Mouse (Mus musculus) CD4-positive, CD25-positive, alpha-beta regulatory T cell, adult 2 months (primary cell): ENCODE measurements at regions not wholly inside any gene's neighbourhood (a gene's known extent, or its start where the extent isn't known, plus 50 kb on each side); places are given as distances from the start of the nearest gene placed in this dataset.

ENCODE experiments used
- DNase-seq: peaks from one replicate; pipeline ENCODE4 v3.0.0-alpha.2; 2012; ENCODE audit warnings: low read depth, low spot score

DNA sequence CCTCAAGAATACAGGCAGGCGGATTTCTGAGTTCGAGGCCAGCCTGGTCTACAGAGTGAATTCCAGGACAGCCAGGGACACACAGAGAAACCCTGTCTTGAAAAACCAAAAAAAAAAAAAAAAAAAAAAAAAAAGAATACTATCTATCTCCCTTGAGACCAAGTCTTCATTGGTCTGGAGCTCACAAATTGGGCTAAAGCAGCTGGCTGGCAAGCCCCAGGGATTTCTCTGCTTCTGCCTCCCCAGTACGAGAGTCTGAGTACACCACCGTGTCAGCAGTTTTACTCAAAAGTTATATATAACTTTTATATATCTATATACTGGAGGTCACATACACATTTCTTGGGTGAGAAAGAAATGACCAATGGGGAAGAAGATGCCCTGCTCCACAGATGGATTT lies 229.2 kb downstream of the Zfp36l1 start:
- no peak for DNase-seq

DNA sequence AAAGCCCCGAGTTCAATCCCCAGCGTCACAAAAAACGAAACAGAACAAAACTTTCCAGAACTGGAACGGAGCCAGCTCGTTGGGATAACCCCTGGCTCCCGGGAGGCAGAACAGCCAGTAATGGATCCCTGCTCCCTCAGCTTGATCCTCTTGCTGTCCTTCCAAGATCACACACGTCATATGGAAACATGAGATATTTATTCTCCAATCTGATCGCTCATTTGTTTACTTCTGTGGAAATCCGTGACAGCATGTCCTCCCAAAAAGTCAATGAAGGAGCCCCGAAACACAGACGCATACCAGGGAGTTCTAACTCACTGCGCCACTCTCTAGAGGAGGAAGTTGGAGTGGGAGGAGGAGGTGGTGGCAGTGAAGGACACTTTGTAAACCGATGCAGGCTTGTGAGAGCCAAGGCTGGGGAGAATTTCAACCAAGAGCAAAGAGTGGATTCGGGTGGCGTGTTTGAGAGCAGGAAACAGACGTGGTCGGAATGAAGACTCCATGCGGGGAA lies 232.0 kb downstream of the Zfp36l1 start:
- no peak for DNase-seq

DNA sequence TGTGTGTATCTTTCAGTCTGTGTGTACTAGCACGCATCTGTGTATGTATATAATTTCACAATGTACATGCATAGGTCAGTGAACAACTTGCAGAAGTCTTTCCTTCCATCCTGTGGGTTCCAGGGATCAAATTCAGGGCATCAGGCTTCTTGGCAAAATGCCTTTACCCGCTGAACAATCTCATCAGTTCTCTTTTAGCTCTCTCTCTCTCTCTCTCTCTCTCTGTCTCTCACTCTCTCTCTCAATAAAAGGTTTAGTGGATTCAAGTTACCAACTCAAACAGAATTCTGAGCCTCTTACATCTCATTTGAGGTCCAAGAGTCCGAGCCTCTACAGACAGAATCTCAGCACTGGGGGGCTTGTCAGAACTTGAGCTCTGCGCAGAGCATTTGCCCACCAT lies 232.5 kb downstream of the Zfp36l1 start:
- no peak for DNase-seq

DNA sequence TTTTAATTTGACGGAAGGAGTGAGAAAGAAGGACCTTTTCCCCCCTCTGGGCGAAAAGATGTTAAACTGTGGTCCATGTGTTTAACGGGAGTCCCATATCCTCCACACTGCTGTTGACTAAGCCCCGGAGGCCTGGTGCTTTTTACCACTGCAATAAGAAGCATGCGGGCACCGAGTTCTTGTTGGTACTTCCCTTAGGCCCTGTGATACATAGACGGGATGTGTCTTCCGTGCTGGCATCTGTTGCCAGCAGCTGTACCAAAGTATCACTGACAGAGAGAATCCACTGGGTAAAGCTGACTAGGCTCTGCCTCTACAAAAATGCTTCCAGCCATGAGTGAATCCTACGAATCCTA lies 232.9 kb downstream of the Zfp36l1 start:
- DNase-seq, result no peak

DNA sequence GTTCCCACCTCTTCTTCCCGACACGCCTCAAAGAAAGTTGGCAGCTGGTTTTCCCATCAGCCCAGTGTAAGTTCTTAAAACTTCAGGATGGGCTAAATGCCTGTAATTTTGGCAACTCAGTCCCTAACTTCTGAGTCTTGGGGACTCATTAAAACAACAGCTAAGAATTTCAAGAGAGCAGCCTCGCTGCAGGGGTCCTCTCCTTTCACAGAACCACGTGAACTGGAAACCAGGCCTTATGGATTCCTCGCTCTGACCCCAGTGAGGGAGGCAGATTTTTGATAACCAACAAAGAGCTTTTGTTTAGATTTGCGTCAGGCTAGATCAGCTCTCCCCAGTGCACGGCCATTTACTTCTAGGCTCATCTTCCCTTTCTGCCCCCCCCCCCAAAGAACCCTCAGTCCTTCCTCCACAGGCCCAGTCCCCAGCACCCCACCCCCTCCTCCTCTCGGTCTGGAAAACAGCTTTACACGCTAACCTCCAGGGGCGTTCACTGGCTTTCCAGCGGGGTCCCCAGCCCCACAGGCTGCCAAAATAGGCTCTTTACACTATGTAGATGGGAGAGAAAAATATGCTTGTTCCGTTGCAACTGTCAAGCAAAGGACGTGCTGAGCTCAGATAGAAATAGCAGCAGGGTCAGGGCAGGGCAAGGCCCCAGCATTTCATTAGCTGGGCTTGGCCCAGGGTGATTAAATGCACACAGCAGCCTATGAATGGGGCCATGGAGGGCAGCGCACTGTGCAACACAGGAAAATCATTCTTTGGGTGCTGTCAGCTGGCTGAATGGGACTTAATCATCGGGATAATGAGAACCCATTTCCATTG lies 233.5 kb downstream of the Zfp36l1 start:
- DNase-seq, result no peak

DNA sequence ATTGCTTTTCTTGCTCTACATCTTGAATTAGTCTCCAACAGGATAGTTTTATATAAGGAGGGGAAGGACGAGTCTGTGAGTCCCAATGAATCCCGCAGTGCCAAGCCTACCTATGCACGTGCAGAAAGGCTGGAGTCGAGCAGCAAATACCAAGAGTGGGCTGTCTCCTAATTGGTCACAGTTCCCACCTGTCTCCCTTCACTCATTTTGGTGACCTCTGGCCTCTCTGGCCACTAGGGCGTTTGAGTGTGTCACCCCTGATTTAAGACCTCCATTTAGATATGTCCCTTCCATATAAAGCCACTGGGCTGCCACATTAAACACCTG lies 234.1 kb downstream of the Zfp36l1 start:
- no peak for DNase-seq

DNA sequence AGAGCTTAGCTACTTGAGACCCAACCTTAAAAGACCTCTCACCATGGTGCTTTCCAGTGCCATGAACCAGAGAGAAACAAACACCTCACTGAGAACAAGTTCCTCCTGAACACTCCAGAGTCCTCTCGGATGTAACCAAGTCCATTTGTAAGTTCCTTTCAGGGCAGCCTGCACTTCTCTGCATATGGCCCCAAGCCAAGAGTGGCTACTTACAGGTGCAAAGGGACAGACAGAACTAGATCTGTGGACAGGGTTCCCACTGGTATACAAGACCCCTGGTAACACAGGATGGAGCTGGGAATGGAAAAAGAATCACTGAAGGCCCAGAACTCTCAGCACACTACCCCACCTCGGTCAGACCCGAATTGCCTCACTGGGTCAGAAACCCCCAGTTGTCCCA lies 234.7 kb downstream of the Zfp36l1 start:
- no peak for DNase-seq

DNA sequence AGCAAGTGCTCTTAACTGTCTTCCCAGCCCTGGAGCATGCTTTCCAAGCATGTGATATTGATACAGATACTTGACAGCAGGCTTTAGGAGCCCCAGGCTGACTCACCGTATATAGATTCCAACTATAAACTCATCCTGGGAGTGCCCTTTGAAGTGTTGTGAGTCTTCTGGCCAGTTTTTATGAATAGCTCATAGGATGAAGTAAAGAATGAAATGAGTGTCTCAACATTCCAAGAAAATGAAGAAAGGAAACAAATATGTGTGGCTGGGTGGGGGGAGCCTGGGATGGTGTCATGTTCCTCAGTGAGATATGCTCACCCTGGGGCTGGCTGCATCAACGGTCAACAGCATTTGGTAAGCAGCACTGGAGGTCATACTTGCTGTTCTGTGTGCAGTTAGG lies 238.5 kb downstream of the Zfp36l1 start:
- no peak for DNase-seq

DNA sequence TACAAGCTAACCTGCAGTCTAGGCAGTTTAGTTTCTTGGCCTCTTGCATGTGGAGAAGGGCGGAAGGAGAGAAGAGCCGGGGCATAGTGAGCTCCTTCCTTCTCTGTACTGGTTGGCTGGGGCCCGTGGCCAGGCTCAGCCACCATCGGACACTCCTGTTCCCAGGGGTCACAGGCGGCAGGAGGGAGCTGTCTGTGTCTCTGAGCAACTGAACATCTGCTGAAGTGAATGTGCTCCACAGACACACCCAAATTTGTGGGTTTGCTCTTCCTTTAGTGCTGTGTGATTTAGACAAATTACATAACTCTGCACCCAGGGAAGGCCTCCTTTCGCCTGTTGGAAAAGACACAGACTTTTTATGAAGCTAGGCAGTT lies 247.6 kb downstream of the Zfp36l1 start:
- DNase-seq, result no peak

DNA sequence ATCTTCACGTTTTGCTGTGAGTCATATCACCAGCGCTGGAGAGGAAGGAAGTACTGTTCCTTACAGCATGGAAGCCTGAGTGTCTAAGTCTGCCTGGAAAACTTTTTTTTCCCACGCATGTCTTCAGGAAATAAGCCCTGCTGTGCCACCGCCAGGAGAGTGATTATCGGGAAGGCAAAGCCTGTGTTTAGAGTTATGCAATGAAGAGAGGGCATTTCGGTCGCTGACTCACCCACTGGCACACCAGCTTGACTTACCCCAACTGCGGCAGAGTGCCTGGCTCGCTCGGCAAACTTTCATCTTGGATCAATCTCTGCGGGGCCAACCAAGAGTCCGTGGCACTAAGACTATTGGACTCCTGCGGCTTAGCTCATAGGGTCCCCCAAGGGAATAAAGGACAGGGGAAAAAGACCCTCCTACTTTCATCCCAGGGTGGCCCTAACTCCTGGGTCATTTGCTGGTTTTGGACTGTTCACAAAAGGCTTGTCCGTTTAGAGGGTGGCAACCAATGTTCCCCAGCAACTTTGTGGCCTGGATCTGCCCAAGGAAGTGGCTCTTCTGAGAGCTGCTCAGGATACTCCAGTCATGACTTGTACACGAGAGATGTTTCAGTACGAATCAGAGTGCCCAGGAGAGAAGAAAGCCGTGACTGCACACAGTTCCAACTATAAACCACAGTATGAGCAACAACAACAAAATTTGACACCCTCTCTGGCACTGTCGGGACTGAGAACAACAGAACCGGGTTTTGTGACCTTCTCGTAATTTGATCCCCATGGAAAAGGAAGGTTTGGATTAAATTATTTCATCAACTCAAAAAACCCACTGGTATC lies 248.3 kb downstream of the Zfp36l1 start:
- DNase-seq, result no peak
